Mouse (Mus musculus): Measurements from ENCODE around the gene Slc35a5.

DNA sequence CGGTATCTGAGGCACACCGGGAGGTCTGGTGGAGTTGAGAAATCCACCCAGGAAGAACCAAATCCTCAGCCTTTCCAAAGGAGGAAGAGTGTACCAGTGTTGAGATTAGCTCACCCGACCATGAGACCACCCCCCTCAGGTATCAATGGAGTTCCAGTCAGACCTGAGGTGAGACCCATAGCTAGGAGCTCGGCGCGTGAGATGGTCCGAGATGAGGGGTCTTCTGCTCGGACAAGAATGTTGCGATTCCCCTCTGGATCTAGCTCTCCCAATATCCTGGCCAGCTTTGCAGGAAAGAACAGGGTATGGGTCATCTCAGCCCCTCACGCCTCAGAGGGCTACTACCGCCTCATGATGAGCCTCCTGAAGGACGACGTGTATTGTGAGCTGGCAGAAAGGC, 63.5 kb downstream of the Slc35a5 start:
- no peak; the same call in 1 of the 2 replicates for TF ChIP-seq POLR2A (IDR thresholded peaks at IDR 0.05; ENCODE audit: low read depth, low read length)
- TF ChIP-seq CTCF (IDR thresholded peaks at IDR 0.05; ENCODE audit: borderline replicate concordance, insufficient read depth, low read length) = no peak

Measured in embryonic fibroblast, embryonic 13.5 days (primary cell).